Mouse (Mus musculus) ES-Bruce4 (cell line): ENCODE data around the gene Vmac. TPM values are rescaled to one million over a fixed set of nuclear protein-coding genes. Genes with fewer than 3 reads are reported as not detected.

Experiments
- H3K27ac ChIP-seq: 2 replicates; pipeline ENCODE4 v1.5.1; 2012; ENCODE audit warnings: low read length, inconsistent platforms; ENCODE audit not compliant: insufficient read depth
- H3K27me3 ChIP-seq: 2 replicates; pipeline ENCODE4 v1.6.1; 2012; ENCODE audit warnings: mild to moderate bottlenecking, low read length, inconsistent platforms; ENCODE audit not compliant: control insufficient read depth, poor library complexity, insufficient read depth, severe bottlenecking
- H3K36me3 ChIP-seq: 2 replicates; pipeline ENCODE4 v1.6.1; 2012; ENCODE audit warnings: inconsistent platforms, mild to moderate bottlenecking, low read length, moderate library complexity; ENCODE audit not compliant: control insufficient read depth, poor library complexity, insufficient read depth, severe bottlenecking
- H3K4me1 ChIP-seq: one replicate; pipeline ENCODE4 v1.8.1; 2011; ENCODE audit warnings: low read length; ENCODE audit not compliant: control insufficient read depth, insufficient read depth
- H3K4me3 ChIP-seq: 2 replicates; pipeline ENCODE4 v1.5.1; 2011; ENCODE audit warnings: low read depth, mild to moderate bottlenecking, low read length
- H3K9ac ChIP-seq: 2 replicates; pipeline ENCODE4 v1.6.1; 2012; ENCODE audit warnings: low read depth, mild to moderate bottlenecking, inconsistent platforms; ENCODE audit not compliant: poor library complexity, severe bottlenecking
- H3K9me3 ChIP-seq: replicated peaks from 2 replicates; pipeline ENCODE4 v1.6.1; 2012; ENCODE audit warnings: mild to moderate bottlenecking, low read length, inconsistent platforms; ENCODE audit not compliant: control insufficient read depth, poor library complexity, insufficient read depth, severe bottlenecking
- CTCF ChIP-seq: IDR thresholded peaks from one replicate; pipeline ENCODE4 v1.8.1; 2011; ENCODE audit warnings: low read depth, low read length
- EP300 ChIP-seq: IDR thresholded peaks from 2 replicates; pipeline ENCODE4 v1.6.1; 2011; ENCODE audit warnings: low read depth, low read length; ENCODE audit not compliant: insufficient read depth
- POLR2A ChIP-seq: IDR thresholded peaks from one replicate; pipeline ENCODE4 v1.8.1; 2011; ENCODE audit warnings: low read length; ENCODE audit not compliant: insufficient read depth
- polyA plus RNA-seq: library from polyadenylated mRNA; stranded (reverse); fragments of >200 nt; gene quantifications from 2 replicates; pipeline ENCODE4 v1.2.4, GENCODE M21; 2011; ENCODE audit warnings: low read depth; ENCODE audit not compliant: missing spikeins, insufficient read depth, insufficient read length

The Vmac gene
- 23.2 and 24.2 TPM in 2 replicates for polyA plus RNA-seq

- Histone ChIP-seq H3K27ac (peak within 1 kb of the TSS; percentile 71), H3K9ac (peak within 1 kb of the TSS; percentile 84), H3K27me3 (no peaks in the 10 kb centered on the region), H3K4me1 (no peaks in the 10 kb centered on the region), H3K9me3 (no peaks in the 10 kb centered on the region), H3K4me3 (peak within 1 kb of the TSS; percentile 94), H3K36me3 (no peaks in the 10 kb centered on the region)
- TF ChIP-seq POLR2A (peak; percentile 70), CTCF (no peak), EP300 (0 out of 2 replicates have a peak, but pooled peaks have one; percentile 4)
Observed at GRCm38 (mm10) chr17:56717363-56718058, at the start of gene Vmac, which contains the start of gene Ndufa11. TSS of gene Vmac (minus strand) at chr17:56718022. TSS of gene Ndufa11 (plus strand) at chr17:56717767.

GRCm38 (mm10) chr17:56766631-56767405 is 49.0 kb upstream of the Vmac start:
- Histone ChIP-seq H3K27me3 (no peaks in the 10 kb centered on the region), H3K9me3 (no peaks in the 10 kb centered on the region), H3K27ac (no peak overlapping the region), H3K4me1 (no peaks in the 10 kb centered on the region), H3K4me3 (no peak overlapping the region), H3K9ac (no peak overlapping the region), H3K36me3 (no peaks in the 10 kb centered on the region; the same call in 1 of the 2 replicates)
- no peak for TF ChIP-seq POLR2A

GRCm38 (mm10) chr17:56765431-56765830 is 47.6 kb upstream of the Vmac start:
- TF ChIP-seq CTCF (no peak), POLR2A (no peak), EP300 (no peak)

GRCm38 (mm10) chr17:56764474-56765354 is 46.9 kb upstream of the Vmac start, which contains the start of gene Dus3l:
TSS of gene Dus3l (plus strand) at chr17:56764757.
- Histone ChIP-seq H3K9me3 (no peaks in the 10 kb centered on the region), H3K4me1 (no peaks in the 10 kb centered on the region), H3K4me3 (peak within 1 kb of the TSS; percentile 92), H3K9ac (peak within 1 kb of the TSS; percentile 92), H3K27ac (peak within 1 kb of the TSS; percentile 72), H3K36me3 (no peaks in the 10 kb centered on the region; the same call in 1 of the 2 replicates), H3K27me3 (no peaks in the 10 kb centered on the region)
- TF ChIP-seq POLR2A (peak; percentile 52), CTCF (no peak)

More at GRCm38 (mm10) chr17:56765431-56765830, 47.6 kb upstream of the Vmac start:
- peak overlapping the region; percentile 92 for H3K4me3 ChIP-seq
- no peaks in the 10 kb centered on the region; the same call in 1 of the 2 replicates for H3K36me3 ChIP-seq
- H3K4me1 ChIP-seq: no peaks in the 10 kb centered on the region
- peak overlapping the region; percentile 92 for H3K9ac ChIP-seq
- H3K9me3 ChIP-seq: no peaks in the 10 kb centered on the region
- H3K27ac ChIP-seq: no peak overlapping the region
- no peaks in the 10 kb centered on the region for H3K27me3 ChIP-seq

- Histone ChIP-seq H3K4me3 (peak overlapping the region; percentile 92), H3K27me3 (no peaks in the 10 kb centered on the region), H3K9ac (peak overlapping the region; percentile 92), H3K4me1 (no peaks in the 10 kb centered on the region), H3K9me3 (no peaks in the 10 kb centered on the region), H3K27ac (peak overlapping the region; percentile 21; the same call in 1 of the 2 replicates), H3K36me3 (no peaks in the 10 kb centered on the region)
- no peak for TF ChIP-seq EP300
Observed at GRCm38 (mm10) chr17:56763741-56764250, 46.0 kb upstream of the Vmac start.
